Mouse (Mus musculus) macrophage (primary cell): ENCODE measurements around the gene Trim14. TPM values are rescaled to one million over a fixed set of nuclear protein-coding genes. Genes with fewer than 3 reads are reported as not detected.

ENCODE experiments used
- H3K27ac ChIP-seq: fragments of 350-480 bp; formaldehyde crosslinking; 2 replicates; pipeline ENCODE4 v1.9.0; 2021
- H3K36me3 ChIP-seq: fragments of 350-480 bp; formaldehyde crosslinking; 2 replicates; pipeline ENCODE4 v1.9.0; 2021; ENCODE audit errors: inconsistent target
- H3K4me3 ChIP-seq: fragments of 350-480 bp; formaldehyde crosslinking; 2 replicates; pipeline ENCODE4 v1.9.0; 2021; ENCODE audit errors: inconsistent target
- H3K79me2 ChIP-seq: fragments of 350-480 bp; formaldehyde crosslinking; 2 replicates; pipeline ENCODE4 v1.9.0; 2021; ENCODE audit errors: inconsistent target
- WGBS: methylation state at CpG from one replicate; pipeline ENCODE4 v1.1.7; 2026; ENCODE audit warnings: inconsistent platforms; ENCODE audit not compliant: missing documents; 5-methylcytosine and 5-hydroxymethylcytosine counted together
- polyA plus RNA-seq: library from polyadenylated mRNA; stranded (reverse); fragments of 250-400 nt; gene quantifications from 3 replicates; pipeline ENCODE4 v1.2.4, GENCODE M21; 2018; ENCODE audit warnings: inconsistent platforms

Trim14 gene
- polyA plus RNA-seq, 1 experiment from 2014 or later = 107 TPM

DNA sequence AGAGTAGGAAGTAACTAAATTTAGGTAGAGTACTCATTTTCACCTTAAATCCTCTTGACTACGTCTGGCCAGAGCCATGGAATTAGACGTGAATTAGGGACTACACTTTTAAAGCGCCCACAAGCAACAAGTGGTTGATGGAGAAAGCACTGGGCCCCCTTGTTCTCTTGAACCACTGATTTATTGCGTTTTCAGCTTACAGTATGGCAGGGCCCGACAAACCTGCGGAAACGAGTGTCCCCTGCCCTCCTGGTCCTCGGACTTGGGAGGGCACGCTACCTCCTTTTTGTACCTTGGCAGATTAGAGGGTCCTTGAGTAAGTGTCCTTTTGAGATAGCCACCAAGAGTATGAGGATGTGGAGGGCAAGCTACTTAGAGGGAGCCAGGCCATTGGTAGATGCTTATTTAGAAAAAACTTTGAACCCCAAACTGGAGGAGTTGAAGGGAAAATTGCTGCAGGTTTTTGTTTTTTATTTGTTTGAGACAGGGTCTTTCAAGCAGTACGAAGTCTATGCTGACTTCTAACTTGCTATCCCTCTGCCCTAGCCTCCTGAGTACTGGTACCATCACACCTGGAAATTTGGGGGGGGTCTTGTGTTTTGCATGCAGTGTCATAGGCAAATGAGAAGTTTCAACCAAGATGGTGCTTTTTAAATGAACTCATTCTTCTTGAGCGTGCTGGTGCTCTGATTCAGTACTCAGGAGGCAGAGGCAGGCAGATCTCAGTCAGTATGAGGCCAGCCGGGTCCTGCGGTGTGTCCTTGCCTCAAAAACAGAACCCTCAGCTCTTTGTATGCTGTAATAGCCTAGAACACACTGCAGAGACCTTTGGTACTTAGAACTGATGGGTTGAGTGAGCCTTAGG lies 82.9 kb downstream of the Trim14 start:
- Histone ChIP-seq H3K79me2 (peaks cover 57% of the 10 kb centered on the region), H3K27ac (peak overlapping the region; percentile 67), H3K4me3 (peak overlapping the region; percentile 40), H3K36me3 (no peaks in the 10 kb centered on the region)
- 31% methylated on average over 13 of the region's 13 CpGs for WGBS

DNA sequence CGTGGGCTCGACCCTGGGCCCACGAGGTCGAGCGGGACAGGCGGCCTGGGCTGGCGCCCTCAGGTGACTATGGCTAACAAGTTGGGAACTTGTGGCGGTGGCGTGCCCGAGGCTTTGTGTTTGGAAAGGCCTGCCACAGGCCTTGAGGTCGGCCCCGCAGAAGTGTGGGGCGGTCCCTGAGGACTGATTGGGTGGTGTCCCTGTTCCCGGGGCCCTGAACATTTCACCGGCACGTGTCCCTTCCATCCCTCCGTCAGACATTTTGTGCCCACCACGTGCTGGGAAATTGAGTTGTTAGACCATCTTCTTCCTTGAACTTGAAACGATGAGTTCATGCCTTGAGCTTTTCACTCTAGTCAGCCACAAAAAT lies 83.5 kb downstream of the Trim14 start:
- peak overlapping the region; percentile 67 for H3K27ac ChIP-seq
- H3K4me3 ChIP-seq = peak overlapping the region; percentile 40
- peaks cover 51% of the 10 kb centered on the region for H3K79me2 ChIP-seq
- H3K36me3 ChIP-seq = no peaks in the 10 kb centered on the region
- 0% methylated on average over 19 of the region's 19 CpGs for WGBS

DNA sequence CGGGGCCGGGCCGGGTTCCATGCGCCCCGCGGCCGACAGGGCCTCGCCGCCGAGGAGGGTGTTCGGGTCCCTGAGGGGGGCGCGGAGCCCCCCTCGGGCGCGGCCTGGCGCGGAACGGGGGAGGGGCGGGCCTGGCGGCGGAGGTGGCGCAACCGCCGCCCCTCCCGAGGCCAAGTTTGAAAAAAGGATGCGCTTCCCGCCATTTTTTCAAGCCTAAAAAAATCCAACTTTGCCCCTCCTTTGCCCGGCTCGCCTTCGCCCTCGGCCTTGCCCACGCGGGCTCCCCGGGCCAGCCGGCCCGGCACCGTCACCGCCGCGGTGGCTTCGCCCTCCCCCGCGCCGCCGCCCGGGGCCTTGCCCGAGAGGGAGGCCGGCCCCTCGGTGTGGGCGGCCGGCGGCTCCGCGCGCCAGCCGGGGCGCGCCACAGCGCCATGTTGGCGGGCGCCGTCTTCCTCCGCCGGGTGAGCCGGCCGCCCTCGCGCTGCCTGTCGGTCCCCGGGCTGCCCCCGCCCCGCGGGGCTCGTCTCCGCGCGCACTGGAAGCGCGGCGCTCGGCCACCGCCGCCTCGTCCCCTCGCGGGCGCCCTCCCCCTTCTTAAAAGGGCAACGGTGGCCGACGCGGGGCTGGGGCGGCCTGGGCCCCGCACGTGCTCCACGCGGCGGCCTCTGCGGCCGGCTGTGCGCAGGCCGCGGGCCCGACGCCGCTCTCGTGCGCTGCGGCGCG lies 84.0 kb downstream of the Trim14 start:
- Histone ChIP-seq H3K36me3 (no peaks in the 10 kb centered on the region), H3K4me3 (no peak overlapping the region; the same call in 1 of the 2 replicates), H3K79me2 (peaks cover 45% of the 10 kb centered on the region), H3K27ac (no peak overlapping the region)
- 1% methylated on average over 101 of the region's 111 CpGs for WGBS

DNA sequence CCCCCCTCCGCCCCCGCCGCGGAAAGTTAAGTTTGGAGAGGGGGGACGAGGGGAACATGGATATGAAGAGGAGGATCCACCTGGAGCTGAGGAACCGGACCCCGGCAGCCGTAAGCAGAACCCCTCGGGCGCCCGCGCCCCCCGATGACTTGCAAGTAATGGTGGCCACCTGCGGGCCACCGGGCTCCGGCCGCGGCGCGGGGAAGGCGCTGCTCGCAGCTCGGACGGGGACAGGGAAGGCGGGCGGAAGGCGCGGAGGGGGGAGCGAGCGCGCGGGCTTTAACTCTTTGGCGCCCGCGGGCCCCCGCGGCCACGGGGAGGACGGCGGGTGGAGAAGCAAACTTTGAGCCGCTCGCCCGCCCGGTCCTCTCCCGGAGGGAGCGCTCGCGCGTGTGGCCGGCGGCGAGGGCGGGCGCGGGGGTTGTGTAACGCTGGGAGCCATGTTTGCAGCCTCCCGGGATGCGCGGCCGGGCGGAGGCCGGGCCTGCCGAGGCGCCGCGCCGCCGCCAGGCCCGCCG lies 84.6 kb downstream of the Trim14 start:
- WGBS = 2% methylated on average over 34 of the region's 70 CpGs
- peaks cover 39% of the 10 kb centered on the region for H3K79me2 ChIP-seq

DNA sequence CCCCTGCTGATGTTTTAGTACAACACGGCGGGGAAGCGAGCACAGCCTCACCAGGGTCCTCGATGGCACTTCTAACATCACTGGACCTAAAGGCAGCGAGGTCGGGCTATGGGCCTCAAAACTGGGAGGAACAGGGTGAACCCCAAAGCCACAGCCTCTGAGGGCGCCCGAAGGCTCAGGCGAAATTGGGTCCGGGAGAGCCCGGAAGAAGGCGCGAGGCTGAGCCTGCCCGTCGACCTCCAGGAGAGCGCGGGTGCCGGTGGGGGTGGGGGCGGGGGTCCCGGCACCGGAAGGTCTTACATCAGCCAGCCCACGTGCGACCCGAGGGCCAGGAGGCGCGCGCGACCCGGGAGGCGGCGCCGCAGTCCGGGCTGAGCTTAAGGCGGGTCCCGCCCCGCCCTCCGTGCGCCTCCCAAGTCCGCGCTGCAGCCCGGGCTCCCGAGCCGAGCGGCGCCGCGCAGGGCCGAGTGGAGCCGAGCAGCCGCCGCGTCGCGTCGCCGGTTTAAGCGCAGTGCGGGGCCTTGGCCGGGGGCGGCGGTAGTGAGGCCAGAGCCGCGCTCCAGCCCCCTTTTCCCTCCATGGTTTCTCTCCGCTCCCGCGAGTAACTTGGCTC lies 85.3 kb downstream of the Trim14 start, which contains the start of gene Anp32b:
Gene Anp32b, plus strand, starts transcription at position 384 of the 613 bp plus-strand sequence.
- peak within 1 kb of the TSS; percentile 48 for H3K27ac ChIP-seq
- H3K4me3 ChIP-seq = peak within 1 kb of the TSS; percentile 27; the same call in 1 of the 2 replicates
- H3K36me3 ChIP-seq = no peaks in the 10 kb centered on the region
- H3K79me2 ChIP-seq = peaks cover 32% of the 10 kb centered on the region
- under 1% methylated on average over 49 of the region's 66 CpGs for WGBS

More for the DNA sequence above, 84.6 kb downstream of the Trim14 start:
- no peaks in the 10 kb centered on the region for H3K36me3 ChIP-seq
- H3K4me3 ChIP-seq = no peak overlapping the region; the same call in 1 of the 2 replicates
- H3K27ac ChIP-seq = no peak overlapping the region

DNA sequence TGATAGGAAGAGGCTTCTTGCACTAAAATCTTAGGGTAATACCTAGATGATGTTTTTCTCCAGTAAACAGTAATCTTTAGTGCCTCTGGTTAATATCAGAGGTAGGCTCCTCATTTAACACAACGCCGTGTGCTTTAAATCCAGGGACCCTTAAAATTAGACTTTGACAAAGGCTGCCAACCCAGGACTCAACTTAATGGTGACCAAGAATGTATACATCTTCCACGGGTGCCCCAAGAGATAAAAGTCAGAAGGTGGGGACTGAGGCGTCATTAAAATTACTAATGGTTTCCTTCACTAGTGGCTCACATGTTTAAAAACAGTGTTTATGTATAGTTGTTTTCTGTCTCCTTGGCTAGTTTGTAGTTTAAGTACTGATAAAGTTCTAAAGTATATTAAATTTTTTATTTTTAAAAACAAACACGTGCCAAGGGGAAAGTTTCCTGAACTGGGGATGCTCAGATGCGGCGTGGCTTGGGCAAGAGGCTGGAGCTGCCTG lies 85.9 kb downstream of the Trim14 start:
- 51% methylated on average over 7 of the region's 7 CpGs for WGBS
- Histone ChIP-seq H3K79me2 (peaks cover 27% of the 10 kb centered on the region), H3K4me3 (peak overlapping the region; percentile 27; the same call in 1 of the 2 replicates), H3K27ac (peak overlapping the region; percentile 48), H3K36me3 (no peaks in the 10 kb centered on the region)

DNA sequence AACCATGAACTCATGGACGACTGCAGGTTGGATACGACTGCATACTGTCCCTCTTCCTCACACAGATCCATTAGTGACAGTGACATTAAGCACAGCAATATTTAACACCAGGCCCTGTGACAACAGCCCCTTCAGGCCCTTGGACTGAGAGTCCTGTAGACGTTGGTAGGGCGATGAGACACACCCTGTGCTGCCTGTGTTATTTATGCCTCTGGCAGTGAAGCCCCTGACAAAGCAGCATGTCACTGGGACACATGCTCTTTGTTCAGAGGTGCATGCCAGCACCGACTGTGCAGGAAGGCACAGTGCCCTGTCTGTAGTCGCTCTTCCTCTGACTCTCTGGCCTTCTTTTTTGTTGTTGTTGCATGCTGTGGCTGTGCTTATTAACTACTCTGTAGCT lies 87.1 kb downstream of the Trim14 start:
- H3K27ac ChIP-seq = no peak overlapping the region
- no peak overlapping the region for H3K4me3 ChIP-seq
- 69% methylated on average over 6 of the region's 6 CpGs for WGBS

DNA sequence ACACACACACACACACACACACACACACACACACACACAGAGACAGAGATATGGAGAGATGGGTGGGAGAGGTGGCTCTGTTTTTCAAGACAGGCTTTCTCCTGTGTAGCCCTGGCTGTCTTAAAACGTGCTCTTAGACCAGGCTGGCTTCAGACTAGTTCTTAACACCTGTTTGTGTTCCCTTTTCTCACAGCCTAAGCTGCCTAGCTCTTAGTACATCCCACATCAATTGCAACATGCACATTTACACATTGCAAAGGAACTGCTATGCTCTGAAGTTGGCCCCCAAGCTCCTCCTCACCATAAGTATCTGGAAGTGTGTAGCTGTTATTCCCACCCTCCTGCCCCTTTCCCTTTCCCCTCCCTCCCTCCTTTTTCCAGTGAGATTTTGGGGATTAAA lies 88.5 kb downstream of the Trim14 start:
- no peak overlapping the region for H3K4me3 ChIP-seq
- peaks cover under 1% of the 10 kb centered on the region for H3K79me2 ChIP-seq
- WGBS = 10% methylated on average over 1 of the region's 1 CpGs
- no peak overlapping the region for H3K27ac ChIP-seq
- H3K36me3 ChIP-seq = no peaks in the 10 kb centered on the region

More for the DNA sequence above, 87.1 kb downstream of the Trim14 start:
- H3K79me2 ChIP-seq = peaks cover 15% of the 10 kb centered on the region
- no peaks in the 10 kb centered on the region for H3K36me3 ChIP-seq

DNA sequence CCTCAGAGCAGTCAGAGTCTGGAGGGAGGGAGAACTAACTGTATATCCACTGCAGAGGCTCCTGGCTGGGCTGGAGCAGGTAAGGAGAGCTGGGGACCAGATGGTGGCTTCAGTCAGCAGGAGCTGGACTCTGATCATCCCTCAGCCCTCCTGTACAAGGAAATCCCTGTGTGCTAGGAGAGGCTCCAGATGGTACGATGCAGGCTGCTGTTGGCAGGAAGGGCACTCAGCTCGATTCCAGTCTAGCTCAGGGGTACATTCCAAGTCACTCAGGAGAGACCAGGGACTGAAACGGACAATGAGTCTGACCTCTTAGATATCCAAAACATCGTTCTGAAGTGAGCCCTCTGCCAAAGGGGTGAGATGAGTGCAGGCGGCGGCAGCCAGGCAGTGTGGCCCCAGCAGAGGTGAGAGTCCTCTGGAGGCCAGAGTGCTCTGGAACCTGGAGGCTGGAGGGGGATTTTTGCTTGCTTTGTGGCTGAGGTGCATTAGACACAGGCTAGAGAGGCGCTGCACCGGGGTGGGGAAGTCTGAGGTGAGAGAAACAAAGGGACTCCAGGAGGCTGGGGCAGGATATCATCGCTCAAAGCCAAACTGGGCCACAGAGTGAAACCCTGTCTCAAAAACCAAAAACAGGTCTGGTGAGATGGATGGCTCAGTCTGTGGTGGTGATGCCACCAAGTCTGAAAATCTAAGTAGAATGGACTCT lies 90.5 kb downstream of the Trim14 start:
- Histone ChIP-seq H3K79me2 (no peaks in the 10 kb centered on the region), H3K27ac (no peak overlapping the region), H3K4me3 (no peak overlapping the region), H3K36me3 (no peaks in the 10 kb centered on the region)
- 93% methylated on average over 9 of the region's 9 CpGs for WGBS

Other genes starting within 250 kb of the Trim14 start
- gene Foxe1, start 192.5 kb downstream of the Trim14 start, polyA plus RNA-seq = not detected in 3 replicates
- gene Trmo, start 146.7 kb downstream of the Trim14 start, polyA plus RNA-seq = 3.9 to 6.6 TPM (median 5.2 TPM) in 3 replicates
- gene Hemgn, start 122.6 kb downstream of the Trim14 start, polyA plus RNA-seq = not detected in 3 replicates
- gene Anp32b, start 85.2 kb downstream of the Trim14 start, polyA plus RNA-seq = 116 to 339 TPM (median 295 TPM) in 3 replicates
- 32.4 to 51.6 TPM (median 48.9 TPM) in 3 replicates for gene Nans, start 46.9 kb downstream of the Trim14 start, polyA plus RNA-seq
- gene Coro2a, start 66.1 kb upstream of the Trim14 start, polyA plus RNA-seq = 34.5 to 36.9 TPM (median 35.4 TPM) in 3 replicates
- 8.8 to 14.9 TPM (median 9.6 TPM) in 3 replicates for gene Tbc1d2, start 114.1 kb upstream of the Trim14 start, polyA plus RNA-seq